Mouse (Mus musculus) intestine, embryonic 14.5 days (tissue): ENCODE measurements around the gene Ikbkg. TPM values are rescaled to one million over a fixed set of nuclear protein-coding genes. Genes with fewer than 3 reads are reported as not detected.

Experiments
- ATAC-seq: fragments of 200-750 bp; cut with Nextera tagmentation; replicated peaks from 2 replicates; pipeline ENCODE4 v1.8.0; 2017; ENCODE audit warnings: low read depth, moderate number of reproducible peaks, moderate TSS enrichment, moderate library complexity; ENCODE audit not compliant: low FRiP score, low TSS enrichment
- DNase-seq: peaks from one replicate; pipeline ENCODE4 v3.0.0-alpha.2; 2018; ENCODE audit warnings: low spot score
- H3K27ac ChIP-seq: fragments of 300-500 bp; sonication (generic); 2 replicates; pipeline ENCODE4 v1.5.1; 2014; ENCODE audit warnings: low read depth, mild to moderate bottlenecking, control low read depth
- H3K27me3 ChIP-seq: fragments of 300-500 bp; sonication (generic); replicated peaks from 2 replicates; pipeline ENCODE4 v1.6.1; 2014; ENCODE audit warnings: low read length, control low read depth; ENCODE audit not compliant: control insufficient read depth, insufficient read depth
- H3K36me3 ChIP-seq: fragments of 300-500 bp; sonication (generic); 2 replicates; pipeline ENCODE4 v1.6.1; 2014; ENCODE audit warnings: low read length, control low read depth; ENCODE audit not compliant: control insufficient read depth, insufficient read depth
- H3K4me1 ChIP-seq: fragments of 300-500 bp; sonication (generic); replicated peaks from 2 replicates; pipeline ENCODE4 v1.6.1; 2014; ENCODE audit warnings: low read length, control low read depth, mixed read lengths; ENCODE audit not compliant: control insufficient read depth, insufficient read depth
- H3K4me2 ChIP-seq: fragments of 300-500 bp; sonication (generic); 2 replicates; pipeline ENCODE4 v1.6.1; 2014; ENCODE audit warnings: low read length
- H3K4me3 ChIP-seq: fragments of 300-500 bp; sonication (generic); 2 replicates; pipeline ENCODE4 v1.5.1; 2014; ENCODE audit warnings: low read depth, low read length, control low read depth, mixed read lengths
- H3K9ac ChIP-seq: fragments of 300-500 bp; sonication (generic); 2 replicates; pipeline ENCODE4 v1.6.1; 2014; ENCODE audit warnings: mild to moderate bottlenecking, low read length
- H3K9me3 ChIP-seq: fragments of 300-500 bp; sonication (generic); 2 replicates; pipeline ENCODE4 v1.6.1; 2016; ENCODE audit warnings: low read length, control low read depth; ENCODE audit not compliant: control insufficient read depth
- WGBS: fragments of 180-500 bp; shearing (Covaris S2); extraction: QIAGEN DNeasy Blood & Tissue Kit; methylation state at CpG from one replicate; pipeline ENCODE4 v1.1.7; 2014; 5-methylcytosine and 5-hydroxymethylcytosine counted together
- polyA plus RNA-seq: library from polyadenylated mRNA; unstranded; fragments of >200 nt; fragmentation: Nextera tagmentation; extraction: Ambion mirVana; gene quantifications from 2 replicates; pipeline ENCODE4 v1.2.1, GENCODE M21; 2014

The Ikbkg gene
- polyA plus RNA-seq, 1 experiment from 2014 or later = 20.2 TPM

DNA sequence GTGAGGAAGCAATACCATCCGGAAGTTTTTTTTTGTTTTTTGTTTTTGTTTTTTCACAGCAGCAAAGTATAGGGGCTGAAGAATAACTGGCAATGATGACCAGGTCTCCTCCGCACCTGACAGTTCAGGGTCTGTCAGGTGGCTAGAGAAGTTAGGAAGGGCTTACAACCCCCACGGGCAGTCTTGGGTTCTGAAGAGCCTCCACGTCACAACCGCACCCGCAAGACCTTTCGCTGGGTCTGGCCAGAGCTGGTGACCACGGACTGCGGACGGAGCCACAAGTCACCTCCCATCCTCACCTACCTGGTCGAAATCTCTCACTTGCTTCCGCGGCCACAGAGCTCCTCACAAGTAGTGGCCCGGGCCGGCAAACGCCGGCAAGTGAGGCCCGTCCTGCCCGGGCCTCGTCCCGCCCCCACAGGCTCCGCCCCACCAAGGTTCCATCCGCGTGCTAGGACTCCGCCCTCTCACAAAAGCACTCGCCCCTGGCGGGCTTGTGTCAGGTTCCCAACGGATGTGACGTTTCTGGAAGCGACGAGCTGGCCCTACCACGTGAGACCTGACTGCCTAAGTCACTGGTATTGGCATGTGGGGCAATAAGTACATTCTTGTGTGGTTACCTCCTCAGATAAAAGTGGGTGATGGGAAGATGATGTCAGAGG lies 20.1 kb upstream of the Ikbkg start, which contains the start of the genes Ubl4a and Slc10a3:
Ubl4a (minus strand) TSS at position 331 of the 662 bp plus-strand sequence.
Slc10a3 (minus strand) TSS at position 462 of the 662 bp plus-strand sequence.
- peak within 1 kb of the TSS; percentile 53 for H3K9ac ChIP-seq
- H3K27ac ChIP-seq = no peak within 1 kb of the TSS
- H3K27me3 ChIP-seq = no peaks in the 10 kb centered on the region
- 17% methylated on average over 32 of the region's 32 CpGs for WGBS
- peaks cover 3% of the 10 kb centered on the region; the same call in 1 of the 2 replicates for H3K36me3 ChIP-seq
- no peaks in the 10 kb centered on the region for H3K4me1 ChIP-seq
- H3K4me2 ChIP-seq = peak within 1 kb of the TSS; percentile 59
- no peaks in the 10 kb centered on the region for H3K9me3 ChIP-seq
- ATAC-seq = peak; percentile 87
- H3K4me3 ChIP-seq = peak within 1 kb of the TSS; percentile 41
- peak; percentile 78 for DNase-seq

- Histone ChIP-seq H3K27ac (no peak overlapping the region), H3K9me3 (no peaks in the 10 kb centered on the region), H3K27me3 (no peaks in the 10 kb centered on the region), H3K36me3 (peaks cover 22% of the 10 kb centered on the region), H3K4me1 (no peaks in the 10 kb centered on the region), H3K4me3 (no peak overlapping the region), H3K9ac (no peak overlapping the region), H3K4me2 (no peak overlapping the region)
- ATAC-seq = no peak
- DNase-seq = no peak
- 83% methylated on average over 2 of the region's 2 CpGs for WGBS
Measured at GRCm38 (mm10) chrX:74384451-74384850, 8.6 kb upstream of the Ikbkg start.

DNA sequence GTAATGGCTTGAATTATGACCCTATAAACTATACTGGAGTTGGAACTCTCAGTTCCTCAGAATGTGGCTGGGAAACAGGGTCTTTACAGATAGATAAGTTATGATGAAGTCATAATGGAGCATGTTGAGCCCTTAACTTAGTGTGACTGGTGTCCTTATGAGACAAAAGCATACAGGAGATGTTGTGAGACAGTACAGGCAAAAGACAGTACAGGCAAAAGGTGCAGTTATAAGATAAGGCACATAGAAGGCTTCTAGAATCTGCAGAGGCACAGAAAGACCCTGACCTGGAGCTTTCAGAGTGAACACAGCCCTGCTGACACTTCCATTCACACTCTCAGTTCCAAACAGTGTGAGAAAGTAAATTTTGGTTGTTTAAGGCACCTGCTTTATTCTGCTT lies 4.9 kb upstream of the Ikbkg start:
- no peak for ATAC-seq
- Histone ChIP-seq H3K9me3 (no peaks in the 10 kb centered on the region), H3K9ac (no peak overlapping the region), H3K36me3 (peaks cover 22% of the 10 kb centered on the region), H3K4me1 (no peaks in the 10 kb centered on the region), H3K4me2 (no peak overlapping the region), H3K4me3 (no peak overlapping the region), H3K27ac (no peak overlapping the region), H3K27me3 (no peaks in the 10 kb centered on the region)
- DNase-seq = no peak

DNA sequence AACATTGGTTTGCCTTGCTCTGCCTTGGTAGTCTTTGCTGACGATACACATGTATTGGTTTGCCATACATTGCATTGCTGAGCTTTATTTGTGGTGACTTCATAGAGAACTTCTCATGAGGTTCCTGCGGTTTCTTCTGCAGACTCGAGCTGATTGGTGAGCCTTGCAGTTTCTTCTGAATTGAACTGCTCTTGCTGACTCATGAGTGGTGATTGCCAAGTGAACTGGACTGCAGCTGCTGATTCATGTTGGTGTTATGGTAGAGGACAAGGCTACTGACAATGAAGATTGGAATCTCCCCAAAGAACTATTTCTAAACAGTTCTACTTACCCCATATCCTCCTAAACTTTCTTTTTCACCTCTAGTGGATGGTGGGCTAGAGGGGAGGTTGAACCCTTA lies 7.0 kb downstream of the Ikbkg start:
- Histone ChIP-seq H3K4me3 (no peak overlapping the region), H3K27ac (no peak overlapping the region), H3K4me1 (no peaks in the 10 kb centered on the region), H3K4me2 (no peak overlapping the region), H3K9me3 (no peaks in the 10 kb centered on the region), H3K36me3 (no peaks in the 10 kb centered on the region), H3K27me3 (no peaks in the 10 kb centered on the region), H3K9ac (no peak overlapping the region)
- no peak for DNase-seq
- ATAC-seq = no peak
- WGBS = 87% methylated on average over 3 of the region's 3 CpGs

DNA sequence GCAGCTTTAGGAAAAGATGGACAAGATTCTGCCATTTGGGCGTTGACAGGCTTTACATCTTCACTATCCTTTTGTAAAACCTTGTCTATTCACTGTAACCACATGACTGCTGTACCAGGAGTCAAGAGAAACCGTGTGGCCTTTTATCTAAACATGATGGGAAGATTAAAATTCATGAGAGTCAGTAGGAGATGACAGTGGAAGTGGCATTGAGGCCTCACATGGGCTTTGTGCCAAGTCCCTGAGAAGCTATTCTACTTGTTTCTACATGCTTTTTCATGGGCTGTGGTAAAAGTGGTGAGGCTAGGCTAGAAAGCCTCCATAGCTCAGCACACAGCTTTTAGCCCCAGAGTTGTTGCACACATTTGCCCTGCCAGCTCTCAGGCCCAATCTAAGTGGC lies 15.2 kb downstream of the Ikbkg start:
- Histone ChIP-seq H3K4me2 (no peak overlapping the region), H3K27me3 (no peaks in the 10 kb centered on the region), H3K36me3 (no peaks in the 10 kb centered on the region), H3K27ac (no peak overlapping the region), H3K4me3 (no peak overlapping the region), H3K9me3 (no peaks in the 10 kb centered on the region), H3K4me1 (no peaks in the 10 kb centered on the region), H3K9ac (no peak overlapping the region)
- ATAC-seq (no peak), DNase-seq (no peak)
- 66% methylated on average over 2 of the region's 2 CpGs for WGBS

DNA sequence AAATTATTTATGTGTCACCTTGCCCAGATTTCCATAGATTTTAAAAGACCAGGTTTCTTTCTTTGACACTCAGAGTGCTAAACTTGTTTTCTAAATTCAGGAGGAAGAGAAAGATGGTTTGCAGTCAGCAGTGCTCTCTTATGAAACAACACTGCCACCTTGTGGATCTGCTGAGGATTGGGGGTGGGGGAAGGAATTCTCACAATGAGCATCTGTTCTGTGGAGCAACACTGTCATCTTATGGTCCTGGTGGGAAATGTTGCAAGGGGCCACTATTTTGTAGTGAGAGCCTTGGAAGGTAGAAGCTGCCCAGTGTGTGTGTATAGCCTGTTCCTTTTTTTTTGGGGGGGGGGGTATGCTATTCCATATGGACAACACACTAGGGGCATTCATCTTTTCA lies 20.3 kb downstream of the Ikbkg start:
- H3K4me3 ChIP-seq = no peak overlapping the region
- ATAC-seq = peak; percentile 76

GRCm38 (mm10) chrX:74424443-74424842 lies 31.4 kb downstream of the Ikbkg start:
- Histone ChIP-seq H3K36me3 (no peaks in the 10 kb centered on the region), H3K27me3 (no peaks in the 10 kb centered on the region), H3K4me2 (no peak overlapping the region), H3K27ac (peak overlapping the region; percentile 62; the same call in 1 of the 2 replicates), H3K4me1 (no peaks in the 10 kb centered on the region), H3K9me3 (no peaks in the 10 kb centered on the region), H3K4me3 (no peak overlapping the region), H3K9ac (no peak overlapping the region)
- no peak for DNase-seq
- ATAC-seq = 0 out of 2 replicates have a peak, but pooled peaks have one; percentile 22

More for the DNA sequence above, 20.3 kb downstream of the Ikbkg start:
- Histone ChIP-seq H3K9me3 (no peaks in the 10 kb centered on the region), H3K36me3 (0 out of 2 replicates have a peak, but pooled peaks cover 3% of the 10 kb centered on the region), H3K4me2 (no peak overlapping the region), H3K27me3 (no peaks in the 10 kb centered on the region), H3K27ac (no peak overlapping the region), H3K4me1 (no peaks in the 10 kb centered on the region), H3K9ac (no peak overlapping the region)
- DNase-seq = peak; percentile 60

- Histone ChIP-seq H3K27me3 (no peaks in the 10 kb centered on the region), H3K9me3 (no peaks in the 10 kb centered on the region), H3K4me2 (no peak overlapping the region), H3K4me3 (no peak overlapping the region), H3K9ac (no peak overlapping the region), H3K36me3 (no peaks in the 10 kb centered on the region), H3K27ac (no peak overlapping the region), H3K4me1 (no peaks in the 10 kb centered on the region)
- DNase-seq (no peak), ATAC-seq (no peak)
- WGBS = 91% methylated on average over 4 of the region's 4 CpGs
Measured at GRCm38 (mm10) chrX:74425195-74425594, 32.1 kb downstream of the Ikbkg start.

- H3K4me3 ChIP-seq = no peak overlapping the region
- no peaks in the 10 kb centered on the region for H3K27me3 ChIP-seq
- no peak overlapping the region for H3K9ac ChIP-seq
- no peak overlapping the region for H3K27ac ChIP-seq
- no peak overlapping the region for H3K4me2 ChIP-seq
- no peaks in the 10 kb centered on the region for H3K36me3 ChIP-seq
- ATAC-seq (no peak), DNase-seq (no peak)
- H3K4me1 ChIP-seq = no peaks in the 10 kb centered on the region
- 85% methylated on average over 1 of the region's 1 CpGs for WGBS
- no peaks in the 10 kb centered on the region for H3K9me3 ChIP-seq
Measured at GRCm38 (mm10) chrX:74426256-74426655, 33.2 kb downstream of the Ikbkg start.
